Mouse (Mus musculus): Measurements from ENCODE around the gene Camk1g. TPM values are rescaled to one million over a fixed set of nuclear protein-coding genes. Genes with fewer than 3 reads are reported as not detected.

Camk1g gene
- polyA plus RNA-seq, 1 experiment = 0.54 TPM

DNA sequence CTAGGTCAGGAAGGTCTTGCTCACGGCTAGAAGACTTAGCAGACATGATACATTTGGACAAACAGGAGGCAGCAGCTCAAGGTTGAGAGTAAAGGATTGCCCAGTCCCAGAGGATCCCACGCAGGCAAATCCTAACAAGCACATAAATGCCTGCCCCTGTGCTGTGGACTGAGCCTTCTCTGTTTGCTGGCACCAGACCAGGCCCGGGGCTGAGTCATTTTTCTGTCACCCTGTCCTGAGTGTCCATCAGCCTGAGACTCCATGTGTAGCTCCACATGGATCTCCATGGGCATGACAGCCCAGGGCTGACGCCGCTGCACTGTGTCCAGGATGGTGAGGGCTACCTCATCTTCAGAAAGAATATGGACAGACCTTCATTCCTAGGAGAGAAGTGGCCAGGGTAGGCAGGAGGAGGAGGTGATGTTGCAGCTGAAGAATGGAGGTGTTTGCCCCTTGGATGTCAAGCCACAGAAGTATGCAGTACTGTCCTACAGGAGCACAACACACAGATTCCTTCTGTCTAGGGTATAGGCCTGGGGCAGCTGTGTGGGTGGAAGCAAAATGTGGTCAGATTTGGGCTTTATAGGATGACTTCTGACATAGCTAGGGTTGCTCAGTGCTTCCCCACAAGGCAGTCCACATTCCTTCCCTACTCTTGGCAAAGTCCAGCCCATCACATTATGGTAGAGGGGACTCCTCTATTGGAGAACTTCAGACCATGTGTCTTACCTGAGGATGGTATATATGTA, 27.7 kb downstream of the Camk1g start:
- Histone ChIP-seq H3K9me3 (replicated peaks; ENCODE audit: control insufficient read depth, insufficient read depth, low read length, poor library complexity, severe bottlenecking) (no peaks in the 10 kb centered on the region), H3K4me3 (ENCODE audit: low read depth, low read length) (no peak overlapping the region), H3K36me3 (ENCODE audit: control insufficient read depth, insufficient read depth, low read length, poor library complexity, severe bottlenecking) (no peaks in the 10 kb centered on the region), H3K4me1 (ENCODE audit: control insufficient read depth, insufficient read depth, low read length) (no peaks in the 10 kb centered on the region), H3K9ac (ENCODE audit: low read depth, poor library complexity, severe bottlenecking) (no peak overlapping the region), H3K27ac (ENCODE audit: insufficient read depth, low read length) (no peak overlapping the region), H3K27me3 (ENCODE audit: control insufficient read depth, insufficient read depth, low read length, poor library complexity, severe bottlenecking) (no peaks in the 10 kb centered on the region)
- TF ChIP-seq EP300 (IDR thresholded peaks at IDR 0.05; ENCODE audit: insufficient read depth, low read depth, low read length) = no peak
- TF ChIP-seq CTCF (IDR thresholded peaks at IDR 0.05; ENCODE audit: low read depth, low read length) = no peak
- TF ChIP-seq POLR2A (IDR thresholded peaks at IDR 0.05; ENCODE audit: insufficient read depth, low read length) = no peak

DNA sequence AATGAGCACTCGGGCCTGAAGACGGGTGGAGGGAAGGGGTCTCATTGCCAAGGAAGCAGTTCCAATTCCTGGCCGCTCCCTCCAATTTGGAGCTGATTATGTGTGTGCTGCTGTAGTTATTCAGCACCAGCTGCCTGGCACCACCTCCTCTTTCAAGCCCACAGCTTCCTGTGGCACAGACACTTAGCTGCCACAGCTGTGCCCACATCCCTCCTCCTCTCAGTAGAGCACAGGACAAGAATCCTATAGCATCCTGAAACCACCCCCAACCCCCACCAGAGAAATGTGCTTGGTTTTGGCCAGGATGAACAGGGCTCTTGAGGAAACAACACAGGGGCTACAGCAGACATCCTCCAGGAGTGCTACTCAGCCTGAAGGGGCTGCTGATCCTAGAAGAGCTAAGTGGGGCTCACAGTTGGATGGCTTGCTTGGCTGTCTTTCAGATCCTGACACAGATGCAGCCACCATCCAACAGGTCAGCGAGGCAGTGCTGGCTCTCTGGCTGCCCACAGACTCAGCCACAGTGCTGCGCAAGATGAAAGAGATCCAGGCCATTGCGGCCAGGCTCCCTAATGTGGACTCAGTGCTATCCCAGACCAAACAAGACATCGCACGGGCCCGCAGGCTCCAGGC, 31.6 kb downstream of the Camk1g start:
- TF ChIP-seq CTCF (IDR thresholded peaks at IDR 0.05; ENCODE audit: low read depth, low read length) (no peak), POLR2A (IDR thresholded peaks at IDR 0.05; ENCODE audit: insufficient read depth, low read length) (no peak), EP300 (IDR thresholded peaks at IDR 0.05; ENCODE audit: insufficient read depth, low read depth, low read length) (no peak)
- Histone ChIP-seq H3K27ac (ENCODE audit: insufficient read depth, low read length) (no peak overlapping the region), H3K9ac (ENCODE audit: low read depth, poor library complexity, severe bottlenecking) (no peak overlapping the region)

DNA sequence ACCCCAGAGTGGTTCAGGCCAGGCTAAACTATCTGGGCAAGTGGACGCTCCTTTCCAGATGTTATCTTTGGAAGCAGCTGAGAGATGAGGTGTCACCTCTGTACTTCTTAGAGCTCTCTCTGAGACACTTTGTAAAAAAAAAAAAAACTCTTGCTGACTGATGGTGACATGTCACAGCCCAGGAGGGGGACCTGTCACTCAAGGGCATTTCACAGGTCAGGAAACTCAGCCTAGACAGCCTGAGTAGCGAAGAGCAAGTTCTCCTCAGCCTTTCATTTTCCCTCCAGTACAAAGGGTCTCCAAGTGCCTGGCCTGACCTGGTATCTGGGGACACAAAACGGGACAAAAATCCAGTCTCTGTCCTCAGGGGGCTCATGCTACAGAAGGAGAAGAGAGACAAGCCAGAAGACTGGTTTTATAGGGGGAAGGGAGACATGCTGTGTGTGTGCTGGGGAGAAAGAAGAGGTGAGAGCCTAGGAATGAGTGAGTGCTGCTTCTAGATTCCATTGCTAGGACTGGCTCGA, 32.2 kb downstream of the Camk1g start:
- no peaks in the 10 kb centered on the region for H3K4me1 ChIP-seq (ENCODE audit: control insufficient read depth, insufficient read depth, low read length)
- H3K9me3 ChIP-seq (replicated peaks; ENCODE audit: control insufficient read depth, insufficient read depth, low read length, poor library complexity, severe bottlenecking) = no peaks in the 10 kb centered on the region
- H3K9ac ChIP-seq (ENCODE audit: low read depth, poor library complexity, severe bottlenecking) = no peak overlapping the region
- H3K27me3 ChIP-seq (ENCODE audit: control insufficient read depth, insufficient read depth, low read length, poor library complexity, severe bottlenecking) = no peaks in the 10 kb centered on the region
- no peaks in the 10 kb centered on the region for H3K36me3 ChIP-seq (ENCODE audit: control insufficient read depth, insufficient read depth, low read length, poor library complexity, severe bottlenecking)
- no peak overlapping the region for H3K27ac ChIP-seq (ENCODE audit: insufficient read depth, low read length)
- no peak overlapping the region for H3K4me3 ChIP-seq (ENCODE audit: low read depth, low read length)
- no peak for TF ChIP-seq EP300 (IDR thresholded peaks at IDR 0.05; ENCODE audit: insufficient read depth, low read depth, low read length)
- TF ChIP-seq CTCF (IDR thresholded peaks at IDR 0.05; ENCODE audit: low read depth, low read length) = no peak
- TF ChIP-seq POLR2A (IDR thresholded peaks at IDR 0.05; ENCODE audit: insufficient read depth, low read length) = no peak

More for the DNA sequence above, 31.6 kb downstream of the Camk1g start:
- Histone ChIP-seq H3K4me1 (ENCODE audit: control insufficient read depth, insufficient read depth, low read length) (no peaks in the 10 kb centered on the region), H3K9me3 (replicated peaks; ENCODE audit: control insufficient read depth, insufficient read depth, low read length, poor library complexity, severe bottlenecking) (no peaks in the 10 kb centered on the region), H3K27me3 (ENCODE audit: control insufficient read depth, insufficient read depth, low read length, poor library complexity, severe bottlenecking) (no peaks in the 10 kb centered on the region), H3K4me3 (ENCODE audit: low read depth, low read length) (no peak overlapping the region), H3K36me3 (ENCODE audit: control insufficient read depth, insufficient read depth, low read length, poor library complexity, severe bottlenecking) (no peaks in the 10 kb centered on the region)

DNA sequence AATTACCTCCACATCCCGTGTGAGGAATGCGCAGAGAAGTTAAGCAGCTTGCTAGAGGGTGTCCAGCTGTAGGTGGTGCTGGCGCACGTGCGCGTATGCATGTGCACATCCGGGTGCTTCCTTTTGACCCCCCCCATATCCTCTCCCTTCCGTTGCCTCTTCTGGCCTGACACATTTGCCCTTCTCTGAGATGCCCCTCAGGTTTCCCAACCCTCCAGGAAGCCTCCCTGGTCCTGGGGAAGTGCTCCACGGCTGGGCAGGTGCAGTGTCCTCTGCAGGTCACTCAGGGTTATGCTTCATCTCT, 33.1 kb downstream of the Camk1g start:
- no peak overlapping the region for H3K9ac ChIP-seq (ENCODE audit: low read depth, poor library complexity, severe bottlenecking)

DNA sequence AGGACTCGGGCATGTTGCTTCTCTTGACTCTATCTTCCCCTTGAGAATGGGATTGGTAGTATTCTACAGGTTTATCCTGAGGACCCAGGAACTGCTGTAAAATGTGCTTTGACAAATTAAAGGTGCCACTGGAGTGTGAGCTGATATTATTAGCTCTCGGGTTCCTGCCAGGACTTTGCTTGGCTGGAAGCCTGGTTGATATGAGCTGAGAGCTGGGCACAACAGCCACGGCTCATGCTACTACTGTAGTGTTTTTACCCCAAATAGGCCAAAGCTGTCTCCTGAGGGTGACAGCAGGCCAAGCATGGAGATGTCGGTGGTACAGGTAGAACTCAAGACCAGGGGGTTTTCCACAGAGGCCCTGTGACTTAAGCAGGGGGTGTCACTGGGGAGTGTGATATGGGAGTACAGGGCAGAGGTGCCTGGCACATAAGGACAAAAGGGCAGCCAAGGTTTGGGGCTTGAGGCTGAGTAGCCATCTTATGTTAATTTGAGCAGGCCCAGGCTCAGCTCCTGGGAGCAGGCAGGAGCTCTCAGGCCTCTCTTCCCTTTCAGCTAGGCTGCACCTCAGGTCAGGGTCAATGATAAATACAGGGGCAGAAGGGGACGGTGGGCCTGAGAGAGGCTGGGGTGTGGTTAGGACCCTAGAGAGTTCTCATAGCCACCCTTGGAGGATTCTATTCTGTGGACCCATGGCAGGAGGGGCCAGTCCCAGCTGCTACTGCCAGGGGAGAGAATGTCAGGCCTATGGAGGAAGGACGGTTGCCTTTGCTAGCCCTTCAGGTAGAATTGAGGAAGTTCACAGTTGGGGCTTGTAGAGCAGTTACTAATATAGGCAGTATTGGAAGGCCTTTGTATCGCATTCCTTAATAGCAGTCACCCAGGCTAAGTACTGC, 33.7 kb downstream of the Camk1g start:
- H3K4me1 ChIP-seq (ENCODE audit: control insufficient read depth, insufficient read depth, low read length) = no peaks in the 10 kb centered on the region
- H3K36me3 ChIP-seq (ENCODE audit: control insufficient read depth, insufficient read depth, low read length, poor library complexity, severe bottlenecking) = no peaks in the 10 kb centered on the region
- H3K4me3 ChIP-seq (ENCODE audit: low read depth, low read length) = no peak overlapping the region
- no peaks in the 10 kb centered on the region for H3K9me3 ChIP-seq (replicated peaks; ENCODE audit: control insufficient read depth, insufficient read depth, low read length, poor library complexity, severe bottlenecking)
- H3K27me3 ChIP-seq (ENCODE audit: control insufficient read depth, insufficient read depth, low read length, poor library complexity, severe bottlenecking) = no peaks in the 10 kb centered on the region
- H3K27ac ChIP-seq (ENCODE audit: insufficient read depth, low read length) = no peak overlapping the region
- TF ChIP-seq CTCF (IDR thresholded peaks at IDR 0.05; ENCODE audit: low read depth, low read length) = no peak
- TF ChIP-seq POLR2A (IDR thresholded peaks at IDR 0.05; ENCODE audit: insufficient read depth, low read length) = no peak
- TF ChIP-seq EP300 (IDR thresholded peaks at IDR 0.05; ENCODE audit: insufficient read depth, low read depth, low read length) = no peak
- H3K9ac ChIP-seq (ENCODE audit: low read depth, poor library complexity, severe bottlenecking) = no peak overlapping the region

More for the DNA sequence above, 33.1 kb downstream of the Camk1g start:
- no peak overlapping the region for H3K4me3 ChIP-seq (ENCODE audit: low read depth, low read length)
- TF ChIP-seq POLR2A (IDR thresholded peaks at IDR 0.05; ENCODE audit: insufficient read depth, low read length) (no peak), CTCF (IDR thresholded peaks at IDR 0.05; ENCODE audit: low read depth, low read length) (no peak), EP300 (IDR thresholded peaks at IDR 0.05; ENCODE audit: insufficient read depth, low read depth, low read length) (no peak)
- H3K4me1 ChIP-seq (ENCODE audit: control insufficient read depth, insufficient read depth, low read length) = no peaks in the 10 kb centered on the region
- no peaks in the 10 kb centered on the region for H3K36me3 ChIP-seq (ENCODE audit: control insufficient read depth, insufficient read depth, low read length, poor library complexity, severe bottlenecking)
- H3K27me3 ChIP-seq (ENCODE audit: control insufficient read depth, insufficient read depth, low read length, poor library complexity, severe bottlenecking) = no peaks in the 10 kb centered on the region
- no peaks in the 10 kb centered on the region for H3K9me3 ChIP-seq (replicated peaks; ENCODE audit: control insufficient read depth, insufficient read depth, low read length, poor library complexity, severe bottlenecking)
- H3K27ac ChIP-seq (ENCODE audit: insufficient read depth, low read length) = no peak overlapping the region
